Mouse (Mus musculus) stomach, embryonic 14.5 days (tissue): ENCODE data around the gene Pttg1. TPM values are rescaled to one million over a fixed set of nuclear protein-coding genes. Genes with fewer than 3 reads are reported as not detected.

Experiments
- ATAC-seq: fragments of 200-750 bp; cut with Nextera tagmentation; 2 replicates; pipeline ENCODE4 v1.8.0; 2017; ENCODE audit warnings: low read depth, moderate TSS enrichment; ENCODE audit not compliant: insufficient number of reproducible peaks, insufficient read depth, low FRiP score
- H3K27ac ChIP-seq: fragments of 300-500 bp; sonication (generic); 2 replicates; pipeline ENCODE4 v1.5.1; 2014; ENCODE audit warnings: mild to moderate bottlenecking, low read length, moderate library complexity, mixed read lengths
- H3K27me3 ChIP-seq: fragments of 300-500 bp; sonication (generic); 2 replicates; pipeline ENCODE4 v1.6.1; 2014; ENCODE audit warnings: low read length, control low read depth, mixed read lengths; ENCODE audit not compliant: control insufficient read depth, insufficient read depth
- H3K36me3 ChIP-seq: fragments of 300-500 bp; sonication (generic); 2 replicates; pipeline ENCODE4 v1.6.1; 2014; ENCODE audit warnings: mild to moderate bottlenecking, control low read depth, low read length, moderate library complexity, mixed read lengths; ENCODE audit not compliant: control insufficient read depth, insufficient read depth
- H3K4me1 ChIP-seq: fragments of 300-500 bp; sonication (generic); 2 replicates; pipeline ENCODE4 v1.6.1; 2014; ENCODE audit warnings: low read length, control low read depth, mixed read lengths; ENCODE audit not compliant: control insufficient read depth, insufficient read depth
- H3K4me2 ChIP-seq: fragments of 300-500 bp; sonication (generic); replicated peaks from 2 replicates; pipeline ENCODE4 v1.6.1; 2014; ENCODE audit warnings: low read depth, low read length, control low read depth
- H3K4me3 ChIP-seq: fragments of 300-500 bp; sonication (generic); 2 replicates; pipeline ENCODE4 v1.5.1; 2014; ENCODE audit warnings: low read depth, low read length, control low read depth
- H3K9ac ChIP-seq: fragments of 300-500 bp; sonication (generic); replicated peaks from 2 replicates; pipeline ENCODE4 v1.6.1; 2014; ENCODE audit warnings: low read depth, mild to moderate bottlenecking, control low read depth, low read length, moderate library complexity, mixed read lengths
- H3K9me3 ChIP-seq: fragments of 300-500 bp; sonication (generic); 2 replicates; pipeline ENCODE4 v1.6.1; 2016; ENCODE audit warnings: low read depth, low read length, control low read depth; ENCODE audit not compliant: control insufficient read depth
- whole genome bisulfite sequencing: fragments of 180-500 bp; shearing (Covaris S2); extraction: QIAGEN DNeasy Blood & Tissue Kit; methylation state at CpG from one replicate; pipeline ENCODE4 v1.1.7; 2014; 5-methylcytosine and 5-hydroxymethylcytosine counted together
- polyA plus RNA-seq: library from polyadenylated mRNA; unstranded; fragments of >200 nt; fragmentation: Nextera tagmentation; extraction: Ambion mirVana; gene quantifications from 2 replicates; pipeline ENCODE4 v1.2.1, GENCODE M21; 2014

Pttg1 gene
- polyA plus RNA-seq, 1 experiment from 2014 or later, result 74.9 TPM

DNA sequence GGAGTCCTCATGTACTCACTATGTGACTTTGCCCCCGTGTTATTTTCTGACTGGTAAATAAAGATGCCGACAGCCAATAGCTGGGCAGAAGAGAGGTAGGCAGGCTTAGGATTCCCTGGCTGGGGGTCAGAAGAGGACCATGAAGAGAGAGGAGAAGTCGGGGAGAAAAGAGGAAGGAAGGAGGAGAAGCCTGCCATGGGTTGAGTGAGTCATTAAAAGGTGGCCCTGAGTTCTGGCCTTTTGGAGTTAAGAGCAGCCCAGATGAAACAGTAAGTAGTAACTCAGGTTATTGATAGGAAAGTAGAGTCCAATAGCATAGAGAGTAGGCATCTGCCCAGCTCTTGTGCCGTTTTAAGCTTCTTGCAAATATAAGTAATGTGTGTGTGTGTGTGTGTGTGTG lies 25.3 kb upstream of the Pttg1 start:
- Histone ChIP-seq H3K9ac (no peak overlapping the region), H3K27ac (no peak overlapping the region), H3K4me3 (no peak overlapping the region), H3K36me3 (0 out of 2 replicates have a peak, but pooled peaks cover under 1% of the 10 kb centered on the region), H3K27me3 (no peaks in the 10 kb centered on the region), H3K4me1 (no peaks in the 10 kb centered on the region), H3K4me2 (no peak overlapping the region), H3K9me3 (no peaks in the 10 kb centered on the region)
- ATAC-seq, result no peak
- WGBS, result 68% methylated on average over 4 of the region's 4 CpGs

DNA sequence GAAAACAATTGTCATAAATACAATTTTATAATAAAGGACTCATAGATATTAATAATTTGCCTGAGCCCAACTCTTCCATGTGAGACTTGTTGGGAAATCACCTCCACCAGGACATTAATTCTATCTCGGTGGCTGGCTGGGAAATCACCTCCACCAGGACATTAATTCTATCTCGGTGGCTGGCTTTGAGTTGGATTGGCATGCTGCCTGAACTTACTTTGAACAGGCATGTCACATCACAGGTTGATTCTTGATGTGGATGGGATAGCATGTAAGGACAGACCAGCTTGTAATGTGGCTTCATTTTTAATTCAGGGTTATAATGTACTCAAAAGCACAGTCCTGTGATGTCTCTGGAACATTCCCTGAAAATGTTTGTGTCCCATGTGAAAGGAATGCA lies 23.9 kb upstream of the Pttg1 start:
- peaks cover 14% of the 10 kb centered on the region for H3K36me3 ChIP-seq
- H3K27ac ChIP-seq, result no peak overlapping the region
- H3K4me1 ChIP-seq, result no peaks in the 10 kb centered on the region
- no peak overlapping the region for H3K9ac ChIP-seq
- ATAC-seq, result no peak
- H3K4me3 ChIP-seq, result no peak overlapping the region
- H3K27me3 ChIP-seq, result no peaks in the 10 kb centered on the region
- H3K9me3 ChIP-seq, result no peaks in the 10 kb centered on the region
- no peak overlapping the region for H3K4me2 ChIP-seq
- WGBS, result 85% methylated on average over 2 of the region's 2 CpGs

DNA sequence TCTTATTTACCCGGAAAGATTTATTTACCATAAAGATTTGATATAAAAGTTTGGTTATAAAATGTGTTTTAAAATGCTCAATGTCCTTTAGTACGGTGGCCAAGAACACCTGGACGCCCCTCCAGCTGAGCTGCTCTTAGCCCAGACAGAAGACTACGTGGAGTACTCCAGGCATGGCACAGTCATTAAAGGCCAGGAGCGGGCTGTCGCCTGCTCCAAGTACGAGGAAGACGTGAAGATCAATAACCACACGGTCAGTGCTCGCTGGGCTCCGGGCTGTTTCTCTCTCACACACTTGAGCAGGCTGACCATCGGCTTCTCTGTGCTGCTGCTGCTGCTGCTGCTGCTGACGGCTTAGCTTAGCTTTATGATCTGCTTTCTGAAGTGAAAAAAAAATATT lies 17.1 kb upstream of the Pttg1 start:
- Histone ChIP-seq H3K4me3 (no peak overlapping the region), H3K9me3 (no peaks in the 10 kb centered on the region), H3K27ac (no peak overlapping the region), H3K27me3 (no peaks in the 10 kb centered on the region), H3K9ac (no peak overlapping the region), H3K4me1 (no peaks in the 10 kb centered on the region), H3K4me2 (no peak overlapping the region), H3K36me3 (peaks cover 76% of the 10 kb centered on the region)
- 90% methylated on average over 13 of the region's 13 CpGs for WGBS
- no peak for ATAC-seq

DNA sequence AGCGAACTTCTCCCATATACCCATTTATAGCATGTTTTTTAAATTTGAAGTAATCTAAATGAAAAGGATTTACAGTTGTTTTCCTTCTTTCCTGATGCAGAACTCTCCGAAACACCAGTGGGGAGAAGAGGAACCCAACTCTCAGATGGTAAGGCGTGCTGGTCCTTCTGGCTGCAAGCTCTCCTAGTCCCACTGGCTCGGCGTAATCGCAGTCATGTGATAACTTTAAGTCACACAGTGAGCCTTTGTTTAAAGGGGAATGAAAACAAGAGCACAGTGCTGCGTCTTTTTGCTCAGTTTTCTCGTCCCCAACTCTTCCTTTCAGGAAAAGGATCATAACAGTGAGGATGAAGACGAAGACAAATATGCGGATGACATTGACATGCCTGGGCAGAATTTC lies 15.1 kb upstream of the Pttg1 start:
- Histone ChIP-seq H3K4me2 (no peak overlapping the region), H3K4me1 (no peaks in the 10 kb centered on the region), H3K27me3 (no peaks in the 10 kb centered on the region), H3K9ac (no peak overlapping the region), H3K9me3 (no peaks in the 10 kb centered on the region), H3K27ac (no peak overlapping the region), H3K4me3 (no peak overlapping the region), H3K36me3 (peaks cover 79% of the 10 kb centered on the region)
- no peak for ATAC-seq
- 95% methylated on average over 10 of the region's 10 CpGs for WGBS

DNA sequence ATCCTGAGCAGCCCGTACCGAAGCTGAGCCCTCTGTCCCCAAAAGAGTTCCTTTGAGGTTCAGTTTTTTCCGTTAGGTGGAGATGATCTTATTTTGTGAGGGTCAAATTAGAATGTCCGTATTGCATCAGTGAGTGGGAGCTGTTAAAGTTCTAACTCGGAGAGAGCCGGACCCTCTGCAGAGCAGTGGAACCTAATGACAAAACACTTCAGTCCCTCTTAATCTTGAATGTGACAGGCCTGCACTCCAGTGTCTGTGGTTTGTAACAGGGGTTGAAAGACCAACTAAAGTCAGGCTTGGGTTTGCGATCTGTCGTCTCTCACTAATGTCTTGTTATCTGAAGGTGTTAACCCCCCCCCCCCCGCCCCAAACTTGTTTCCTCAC lies 8.0 kb upstream of the Pttg1 start:
- H3K9ac ChIP-seq, result peak overlapping the region; percentile 65
- ATAC-seq, result no peak; the same call in 1 of the 2 replicates
- H3K36me3 ChIP-seq, result peaks cover 13% of the 10 kb centered on the region
- peaks cover 5% of the 10 kb centered on the region; the same call in 1 of the 2 replicates for H3K4me1 ChIP-seq
- peak overlapping the region; percentile 3; the same call in 1 of the 2 replicates for H3K27ac ChIP-seq
- H3K4me3 ChIP-seq, result peak overlapping the region; percentile 89
- no peaks in the 10 kb centered on the region for H3K27me3 ChIP-seq
- peak overlapping the region; percentile 79 for H3K4me2 ChIP-seq
- H3K9me3 ChIP-seq, result no peaks in the 10 kb centered on the region
- WGBS, result under 1% methylated on average over 9 of the region's 9 CpGs

DNA sequence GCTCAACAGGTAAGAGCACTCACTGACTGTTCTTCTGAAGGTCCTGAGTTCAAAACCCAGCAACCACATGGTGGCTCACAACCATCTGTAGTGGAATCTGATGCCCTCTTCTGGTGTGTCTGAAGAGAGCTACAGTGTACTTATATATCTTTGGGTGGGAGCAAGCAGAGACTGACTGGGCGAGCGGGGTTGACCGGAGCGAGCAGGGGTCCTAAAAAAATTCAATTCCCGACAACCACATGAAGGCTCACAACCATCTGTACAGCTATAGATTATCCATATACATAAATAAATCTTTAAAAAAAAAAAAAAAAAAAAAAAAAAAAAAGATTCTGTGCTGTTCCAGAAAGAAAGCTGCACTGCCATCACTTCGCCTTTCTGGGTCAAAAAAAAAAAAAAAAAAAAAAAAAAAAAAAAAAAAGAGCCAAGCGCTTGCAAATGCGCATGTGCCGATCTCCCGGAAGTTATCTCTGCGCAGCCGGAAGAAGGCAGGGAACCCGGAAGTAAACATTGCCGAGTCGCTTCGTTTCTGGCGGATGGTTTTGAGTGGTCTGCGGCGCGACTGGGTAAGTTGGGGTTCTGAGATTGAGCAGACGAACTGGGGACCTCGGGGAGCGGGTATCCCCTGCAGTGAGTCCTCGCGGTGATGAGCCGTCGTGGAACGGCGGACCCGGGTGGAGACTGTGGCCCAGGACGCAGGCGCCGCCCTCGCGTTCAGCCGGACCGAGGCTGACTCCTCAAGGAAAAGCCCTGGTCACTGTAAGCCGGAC lies 7.4 kb upstream of the Pttg1 start, which contains the start of gene Slu7:
Gene Slu7, plus strand, starts transcription at position 491 of the 770 bp plus-strand sequence.
- H3K9ac ChIP-seq, result peak within 1 kb of the TSS; percentile 65
- WGBS, result 7% methylated on average over 38 of the region's 38 CpGs
- peak; percentile 84 for ATAC-seq
- H3K27ac ChIP-seq, result peak within 1 kb of the TSS; percentile 3; the same call in 1 of the 2 replicates
- no peaks in the 10 kb centered on the region for H3K27me3 ChIP-seq
- H3K36me3 ChIP-seq, result peaks cover 7% of the 10 kb centered on the region; the same call in 1 of the 2 replicates
- no peaks in the 10 kb centered on the region for H3K9me3 ChIP-seq
- peak within 1 kb of the TSS; percentile 79 for H3K4me2 ChIP-seq
- peaks cover 5% of the 10 kb centered on the region; the same call in 1 of the 2 replicates for H3K4me1 ChIP-seq
- H3K4me3 ChIP-seq, result peak within 1 kb of the TSS; percentile 89

DNA sequence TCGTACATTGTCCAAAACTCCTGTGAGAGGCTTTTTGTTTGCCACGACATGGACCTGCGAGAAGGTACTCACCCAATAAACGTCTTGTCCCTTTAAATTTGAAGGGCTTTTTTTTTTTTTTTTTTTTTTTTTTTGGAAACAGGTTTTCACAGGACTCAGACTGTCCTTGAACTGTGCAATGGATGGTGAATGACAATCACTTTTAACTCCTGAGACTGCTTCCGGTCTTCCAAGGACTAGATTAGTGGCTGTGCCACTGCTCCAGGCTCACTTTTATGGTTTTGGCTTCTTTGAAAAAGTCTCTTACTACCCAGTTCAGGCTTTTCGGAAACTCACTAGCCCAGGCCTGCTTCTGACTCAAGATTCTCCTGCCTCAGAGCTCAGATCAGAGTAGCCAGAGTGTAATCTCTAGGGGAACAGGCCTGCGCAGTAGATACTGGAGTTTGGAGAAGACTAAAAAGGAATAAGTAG lies 398 bp upstream of the Pttg1 start:
- H3K36me3 ChIP-seq, result no peaks in the 10 kb centered on the region
- H3K4me2 ChIP-seq, result peak overlapping the region; percentile 51
- 0 out of 2 replicates have a peak, but pooled peaks have one; percentile 47 for ATAC-seq
- H3K4me3 ChIP-seq, result peak overlapping the region; percentile 60
- 0 out of 2 replicates have a peak, but pooled peaks cover 3% of the 10 kb centered on the region for H3K4me1 ChIP-seq
- H3K9me3 ChIP-seq, result no peaks in the 10 kb centered on the region
- no peak overlapping the region for H3K9ac ChIP-seq
- no peaks in the 10 kb centered on the region for H3K27me3 ChIP-seq
- WGBS, result 21% methylated on average over 7 of the region's 7 CpGs
- peak overlapping the region; percentile 55; the same call in 1 of the 2 replicates for H3K27ac ChIP-seq

DNA sequence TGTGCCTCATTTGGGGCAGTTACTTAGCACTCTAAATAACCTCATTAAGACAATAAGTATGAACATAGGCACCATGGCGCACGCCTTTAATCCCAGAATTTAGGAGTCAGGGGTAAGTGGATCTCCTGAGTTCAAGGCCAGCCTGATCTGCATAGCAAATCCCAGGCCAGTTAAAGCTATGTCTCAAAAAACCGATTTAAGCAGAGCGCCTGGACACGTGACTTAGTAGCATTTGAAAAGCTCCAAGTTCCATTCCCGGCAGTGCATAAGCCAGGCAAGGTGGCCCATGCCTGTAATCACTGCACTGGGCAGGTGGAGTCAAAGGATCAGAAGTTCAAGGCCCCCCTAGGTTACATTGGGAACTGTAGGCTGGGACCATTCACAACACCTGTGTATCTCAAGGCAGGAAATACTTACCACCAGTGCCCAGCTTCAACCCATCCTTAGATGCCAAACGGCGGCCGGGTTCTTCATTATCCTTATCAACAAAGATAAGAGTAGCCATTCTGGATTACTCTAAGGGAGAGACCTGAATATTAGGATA lies 813 bp downstream of the Pttg1 start:
- H3K4me3 ChIP-seq, result peak overlapping the region; percentile 60; the same call in 1 of the 2 replicates
- no peak for ATAC-seq
- H3K4me2 ChIP-seq, result peak overlapping the region; percentile 51
- H3K9ac ChIP-seq, result no peak overlapping the region
- no peak overlapping the region for H3K27ac ChIP-seq
- 85% methylated on average over 9 of the region's 9 CpGs for WGBS
- peaks cover 5% of the 10 kb centered on the region; the same call in 1 of the 2 replicates for H3K36me3 ChIP-seq
- H3K27me3 ChIP-seq, result no peaks in the 10 kb centered on the region
- no peaks in the 10 kb centered on the region for H3K9me3 ChIP-seq
- H3K4me1 ChIP-seq, result 0 out of 2 replicates have a peak, but pooled peaks cover 3% of the 10 kb centered on the region
